Mouse (Mus musculus) E14TG2a.4 (cell line): ENCODE measurements around the gene Slc41a2.

Experiments
- H3K27me3 ChIP-seq: 2 replicates; pipeline ENCODE4 v1.6.1; 2014; ENCODE audit warnings: low read length, control low read depth; ENCODE audit not compliant: insufficient read depth
- H3K36me3 ChIP-seq: 2 replicates; pipeline ENCODE4 v1.6.1; 2014; ENCODE audit warnings: low read length, control low read depth; ENCODE audit not compliant: insufficient read depth
- H3K4me1 ChIP-seq: replicated peaks from 2 replicates; pipeline ENCODE4 v1.6.1; 2014; ENCODE audit warnings: low read depth, low read length, control low read depth
- H3K4me3 ChIP-seq: replicated peaks from 2 replicates; pipeline ENCODE4 v1.5.1; 2014; ENCODE audit warnings: mild to moderate bottlenecking, low read length
- H3K9me3 ChIP-seq: 2 replicates; pipeline ENCODE4 v1.6.1; 2014; ENCODE audit warnings: low read length, control low read depth
- CTCF ChIP-seq: conservative IDR thresholded peaks from 2 replicates; pipeline ENCODE4 v1.5.1; 2014; ENCODE audit warnings: low read length
- NANOG ChIP-seq: IDR thresholded peaks from 2 replicates; pipeline ENCODE4 v1.6.1; 2014; ENCODE audit warnings: borderline replicate concordance, low read length, mixed read lengths
- POU5F1 ChIP-seq: IDR thresholded peaks from 2 replicates; pipeline ENCODE4 v1.6.1; 2014; ENCODE audit warnings: low read length, borderline replicate concordance

Gene Slc41a2

GRCm38 (mm10) chr10:83343828-83344685, 6.4 kb upstream of the Slc41a2 start:
- Histone ChIP-seq H3K36me3 (peaks cover 7% of the 10 kb centered on the region; the same call in 1 of the 2 replicates), H3K4me3 (peak overlapping the region; percentile 57), H3K9me3 (peaks cover 15% of the 10 kb centered on the region), H3K4me1 (peaks cover 73% of the 10 kb centered on the region), H3K27me3 (peaks cover 13% of the 10 kb centered on the region)
- no peak for TF ChIP-seq NANOG
- no peak for TF ChIP-seq CTCF
- TF ChIP-seq POU5F1 = no peak

DNA sequence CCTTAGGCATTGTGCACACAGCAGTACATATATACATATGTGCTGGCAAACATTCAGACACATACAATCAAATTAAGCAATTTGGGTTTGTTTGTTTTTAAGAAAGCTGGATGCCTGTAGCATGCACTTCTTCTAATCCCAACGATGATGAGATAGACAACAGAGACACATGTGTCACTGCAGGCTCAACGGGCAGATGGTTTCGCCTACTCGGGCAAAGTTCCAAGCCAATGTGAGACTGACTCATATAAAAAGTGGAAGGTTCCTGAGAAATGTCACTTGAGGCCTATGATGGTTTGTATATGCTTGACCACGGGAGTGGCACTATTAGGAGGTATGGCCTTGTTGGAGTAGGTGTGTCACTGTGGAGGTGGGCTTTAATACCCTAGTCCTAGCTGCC, 5.5 kb upstream of the Slc41a2 start:
- H3K36me3 ChIP-seq = peaks cover 1% of the 10 kb centered on the region; the same call in 1 of the 2 replicates
- H3K27me3 ChIP-seq = peaks cover 18% of the 10 kb centered on the region
- peaks cover 69% of the 10 kb centered on the region for H3K4me1 ChIP-seq
- no peak for TF ChIP-seq NANOG
- TF ChIP-seq CTCF = no peak
- no peak for TF ChIP-seq POU5F1
- peaks cover 11% of the 10 kb centered on the region for H3K9me3 ChIP-seq
- no peak overlapping the region for H3K4me3 ChIP-seq

DNA sequence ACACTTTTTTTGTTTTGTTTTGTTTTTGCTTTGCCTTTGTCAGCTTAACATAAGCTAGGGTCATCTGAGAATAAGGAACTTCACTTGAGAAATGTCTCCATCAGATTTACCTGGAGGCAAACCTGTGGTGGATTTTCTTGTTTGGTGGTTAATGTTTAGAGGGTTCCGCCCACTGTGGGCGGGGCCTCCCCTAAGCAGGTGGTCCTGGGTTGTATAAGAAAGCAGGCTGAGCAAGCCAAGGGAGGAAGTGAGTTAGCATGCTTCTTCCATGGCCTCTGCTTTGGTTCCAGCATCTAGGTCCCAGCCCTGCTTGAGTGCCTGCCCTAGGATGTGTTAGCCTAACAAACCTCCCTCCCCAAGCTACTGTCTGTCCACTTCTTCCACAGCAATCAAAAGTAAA, 3.5 kb upstream of the Slc41a2 start:
- TF ChIP-seq CTCF (no peak), NANOG (no peak), POU5F1 (no peak)

GRCm38 (mm10) chr10:83337971-83338598, 403 bp upstream of the Slc41a2 start:
- peak overlapping the region; percentile 83 for H3K4me3 ChIP-seq
- peaks cover 31% of the 10 kb centered on the region for H3K4me1 ChIP-seq
- TF ChIP-seq NANOG = no peak
- no peak for TF ChIP-seq CTCF
- no peak for TF ChIP-seq POU5F1
- H3K36me3 ChIP-seq = no peaks in the 10 kb centered on the region
- 0 out of 2 replicates have a peak, but pooled peaks cover 2% of the 10 kb centered on the region for H3K9me3 ChIP-seq
- peaks cover 61% of the 10 kb centered on the region for H3K27me3 ChIP-seq

More for the DNA sequence above, 3.5 kb upstream of the Slc41a2 start:
- Histone ChIP-seq H3K9me3 (0 out of 2 replicates have a peak, but pooled peaks cover 2% of the 10 kb centered on the region), H3K4me1 (peaks cover 58% of the 10 kb centered on the region), H3K36me3 (no peaks in the 10 kb centered on the region), H3K4me3 (no peak overlapping the region), H3K27me3 (peaks cover 34% of the 10 kb centered on the region)

DNA sequence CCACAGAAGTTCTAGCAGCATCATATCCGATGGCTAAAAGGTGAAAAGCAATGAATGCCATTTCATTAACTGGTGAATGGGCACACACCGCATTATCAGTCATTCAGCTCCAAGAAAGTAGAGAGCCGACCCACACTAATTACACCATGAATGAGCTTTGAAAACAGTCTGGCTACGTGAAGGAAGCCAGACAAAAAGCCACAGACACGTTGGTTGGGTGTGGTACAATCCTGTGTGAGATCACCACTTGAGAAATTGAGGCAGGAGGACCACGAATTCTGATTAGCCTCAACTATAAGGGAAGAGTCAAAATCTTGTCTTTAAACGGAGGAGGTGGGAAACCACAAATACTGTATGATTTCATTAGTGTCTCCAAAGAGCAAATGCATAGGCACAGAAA, 1.3 kb downstream of the Slc41a2 start:
- Histone ChIP-seq H3K36me3 (no peaks in the 10 kb centered on the region), H3K9me3 (0 out of 2 replicates have a peak, but pooled peaks cover 2% of the 10 kb centered on the region), H3K4me3 (no peak overlapping the region), H3K4me1 (peaks cover 22% of the 10 kb centered on the region), H3K27me3 (peaks cover 64% of the 10 kb centered on the region)
- TF ChIP-seq POU5F1 (no peak), NANOG (no peak), CTCF (no peak)

- H3K4me3 ChIP-seq = no peak overlapping the region
- H3K4me1 ChIP-seq = peaks cover 10% of the 10 kb centered on the region
- no peak for TF ChIP-seq POU5F1
- TF ChIP-seq NANOG = no peak
- H3K9me3 ChIP-seq = no peaks in the 10 kb centered on the region
- H3K36me3 ChIP-seq = no peaks in the 10 kb centered on the region
- H3K27me3 ChIP-seq = peaks cover 40% of the 10 kb centered on the region
Measured at GRCm38 (mm10) chr10:83332581-83332980, 5.1 kb downstream of the Slc41a2 start.

- Histone ChIP-seq H3K4me1 (peaks cover 9% of the 10 kb centered on the region), H3K4me3 (no peak overlapping the region), H3K36me3 (no peaks in the 10 kb centered on the region), H3K27me3 (peaks cover 34% of the 10 kb centered on the region), H3K9me3 (no peaks in the 10 kb centered on the region)
- no peak for TF ChIP-seq NANOG
- TF ChIP-seq POU5F1 = no peak
- no peak for TF ChIP-seq CTCF
Measured at GRCm38 (mm10) chr10:83331811-83332210, 5.9 kb downstream of the Slc41a2 start.

- H3K36me3 ChIP-seq = no peaks in the 10 kb centered on the region
- H3K4me1 ChIP-seq = peaks cover 9% of the 10 kb centered on the region
- TF ChIP-seq NANOG = no peak
- TF ChIP-seq CTCF = no peak
- H3K9me3 ChIP-seq = no peaks in the 10 kb centered on the region
- H3K4me3 ChIP-seq = no peak overlapping the region
- H3K27me3 ChIP-seq = peaks cover 22% of the 10 kb centered on the region
Measured at GRCm38 (mm10) chr10:83330336-83330735, 7.3 kb downstream of the Slc41a2 start.

GRCm38 (mm10) chr10:83328791-83329190, 8.9 kb downstream of the Slc41a2 start:
- H3K36me3 ChIP-seq = no peaks in the 10 kb centered on the region
- H3K4me1 ChIP-seq = peaks cover 9% of the 10 kb centered on the region
- peaks cover 6% of the 10 kb centered on the region for H3K27me3 ChIP-seq
- TF ChIP-seq CTCF (no peak), POU5F1 (no peak), NANOG (no peak)
- no peaks in the 10 kb centered on the region for H3K9me3 ChIP-seq
- H3K4me3 ChIP-seq = no peak overlapping the region
